27 mouse cellular contexts compared by ENCODE assay signal in the genomic region with DNA sequence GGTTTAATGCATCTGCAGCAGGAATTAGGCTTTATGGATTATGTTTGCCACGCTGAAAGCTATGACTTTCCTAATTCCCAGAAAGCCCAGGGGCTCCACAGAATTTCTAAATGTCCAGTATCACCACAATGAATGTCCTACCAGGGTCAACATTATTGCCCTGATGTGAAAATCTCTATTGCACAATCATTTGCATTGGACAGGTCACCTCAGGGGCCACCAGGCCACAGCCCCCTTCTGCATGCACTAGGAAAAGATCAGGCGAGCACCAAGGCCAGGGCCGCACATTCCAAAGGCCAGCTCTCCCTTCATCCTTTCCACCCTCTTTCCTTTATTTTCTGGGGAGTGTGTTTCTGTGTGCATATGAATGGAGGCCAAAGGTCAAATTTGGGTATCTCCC.
DNase-seq lines count a peak whose midpoint lies in the region; ATAC-seq and TF ChIP-seq lines count a peak whose summit lies in the region.
"Had no signal": no experiment of that assay in that cellular context is flagged by ENCODE, and none has a peak within 500 bp of the region (broad histone marks: within the 10 kb centered on the region; RNA-seq: fewer than 3 reads in every experiment).

No protein-coding gene starts in this region.

- no peak overlapping the region for H3K4me2 ChIP-seq in liver, embryonic 13.5 days
- H3K4me2 ChIP-seq in liver, embryonic 16.5 days (ENCODE audit: low read depth, low read length): no peak overlapping the region
- no peak overlapping the region for H3K4me2 ChIP-seq in heart, embryonic 12.5 days
- H3K4me2 ChIP-seq: forebrain, embryonic 13.5 days; heart, embryonic 13.5 days; hindbrain, embryonic 13.5 days had no signal

- no peaks in the 10 kb centered on the region for H3K27me3 ChIP-seq in liver, adult 2 months (ENCODE audit: control insufficient read depth, insufficient read depth, low read length)
- H3K27me3 ChIP-seq in liver, embryonic 13.5 days: no peaks in the 10 kb centered on the region
- no peaks in the 10 kb centered on the region for H3K27me3 ChIP-seq in liver, embryonic 16.5 days (ENCODE audit: control insufficient read depth, insufficient read depth, low read depth, low read length)
- no peaks in the 10 kb centered on the region for H3K27me3 ChIP-seq in heart, embryonic 12.5 days (replicated peaks)
- H3K27me3 ChIP-seq in heart, embryonic 10.5 days (ENCODE audit: insufficient read depth, poor library complexity, severe bottlenecking): no peaks in the 10 kb centered on the region
- H3K27me3 ChIP-seq in hindbrain, embryonic 10.5 days (ENCODE audit: insufficient read depth, poor library complexity, severe bottlenecking): no peaks in the 10 kb centered on the region
- no peaks in the 10 kb centered on the region for H3K27me3 ChIP-seq in embryonic facial prominence, embryonic 10.5 days (replicated peaks; ENCODE audit: low read depth, poor library complexity, severe bottlenecking)
- H3K27me3 ChIP-seq: forebrain, embryonic 13.5 days; heart, embryonic 13.5 days; hindbrain, embryonic 13.5 days had no signal

- ATAC-seq in liver, embryonic 13.5 days (ENCODE audit: low read depth): peak; percentile 75
- ATAC-seq in liver, embryonic 16.5 days (ENCODE audit: low read depth): peak; percentile 83
- no peak for ATAC-seq in heart, embryonic 12.5 days (ENCODE audit: insufficient number of reproducible peaks, low FRiP score)
- ATAC-seq: CD4-positive, CD25-positive, alpha-beta regulatory T cell, adult 4 months; forebrain, embryonic 13.5 days; forebrain, postnatal 0 days; hindbrain, embryonic 16.5 days had no signal

- peaks cover 5% of the 10 kb centered on the region; the same call in 1 of the 2 replicates for H3K79me2 ChIP-seq in liver, adult 2 months (ENCODE audit: control insufficient read depth, insufficient read depth, low read length)

- no peak for TF ChIP-seq CTCF in liver, adult 2 months (IDR thresholded peaks at IDR 0.05; ENCODE audit: low read depth, low read length)

- H3K9me3 ChIP-seq in liver, embryonic 13.5 days (replicated peaks): no peaks in the 10 kb centered on the region
- no peaks in the 10 kb centered on the region for H3K9me3 ChIP-seq in liver, embryonic 16.5 days (replicated peaks; ENCODE audit: control insufficient read depth, low read length)
- H3K9me3 ChIP-seq in heart, embryonic 12.5 days (replicated peaks): no peaks in the 10 kb centered on the region
- no peaks in the 10 kb centered on the region for H3K9me3 ChIP-seq in heart, embryonic 10.5 days
- no peaks in the 10 kb centered on the region for H3K9me3 ChIP-seq in hindbrain, embryonic 10.5 days
- no peaks in the 10 kb centered on the region for H3K9me3 ChIP-seq in embryonic facial prominence, embryonic 10.5 days
- H3K9me3 ChIP-seq: forebrain, embryonic 10.5 days; forebrain, embryonic 13.5 days; heart, embryonic 13.5 days; hindbrain, embryonic 13.5 days had no signal

- H3K4me1 ChIP-seq in liver, adult 2 months (ENCODE audit: control insufficient read depth, insufficient read depth, low read length): peaks cover 23% of the 10 kb centered on the region
- peaks cover 14% of the 10 kb centered on the region for H3K4me1 ChIP-seq in liver, embryonic 13.5 days (replicated peaks)
- peaks cover 3% of the 10 kb centered on the region; the same call in 1 of the 2 replicates for H3K4me1 ChIP-seq in liver, embryonic 16.5 days (ENCODE audit: control insufficient read depth, low read depth, low read length)
- no peaks in the 10 kb centered on the region for H3K4me1 ChIP-seq in heart, embryonic 12.5 days (replicated peaks)
- H3K4me1 ChIP-seq in heart, embryonic 10.5 days: 0 out of 2 replicates have a peak, but pooled peaks cover 3% of the 10 kb centered on the region
- H3K4me1 ChIP-seq in hindbrain, embryonic 10.5 days (replicated peaks): peaks cover 44% of the 10 kb centered on the region
- H3K4me1 ChIP-seq in embryonic facial prominence, embryonic 10.5 days: peaks cover 47% of the 10 kb centered on the region

- WGBS in liver, adult 2 months: 24% methylated on average over 3 of the region's 3 CpGs
- WGBS in liver, embryonic 13.5 days (ENCODE audit: insufficient replicate concordance): 56% methylated on average over 3 of the region's 3 CpGs
- WGBS in liver, embryonic 16.5 days (ENCODE audit: insufficient replicate concordance): 51% methylated on average over 3 of the region's 3 CpGs
- 80% methylated on average over 3 of the region's 3 CpGs for WGBS in heart, embryonic 12.5 days
- 84% methylated on average over 3 of the region's 3 CpGs for WGBS in heart, embryonic 10.5 days
- WGBS in hindbrain, embryonic 10.5 days: 76% methylated on average over 3 of the region's 3 CpGs
- WGBS in embryonic facial prominence, embryonic 10.5 days: 86% methylated on average over 3 of the region's 3 CpGs

- DNase-seq in liver: peak; percentile 32
- DNase-seq in liver, adult 2 months (ENCODE audit: extremely low read depth, low read depth, low spot score): peak; percentile 85
- DNase-seq in liver, embryonic 13.5 days: no peak
- no peak for DNase-seq in heart, embryonic 10.5 days (ENCODE audit: low spot score)
- no peak for DNase-seq in hindbrain, embryonic 10.5 days (ENCODE audit: low spot score)
- no peak for DNase-seq in embryonic facial prominence, embryonic 10.5 days (ENCODE audit: low spot score)
- DNase-seq: adrenal gland, adult 8-10 months; adrenal gland, postnatal 25 days; cerebellum, adult 11-12 months; cerebellum, adult 8-10 months; cerebellum, postnatal 10 days; cerebellum, postnatal 36 days; embryo, embryonic 11 days; forebrain, postnatal 0 days; gastrocnemius, adult 2 months; gastrocnemius, postnatal 14 days; heart, adult 11 months; heart, postnatal 14 days; heart, postnatal 4 days had no signal

- H3K36me3 ChIP-seq in liver, adult 2 months (ENCODE audit: control insufficient read depth, insufficient read depth, low read length): no peaks in the 10 kb centered on the region
- 0 out of 2 replicates have a peak, but pooled peaks cover 4% of the 10 kb centered on the region for H3K36me3 ChIP-seq in liver, embryonic 13.5 days
- H3K36me3 ChIP-seq in liver, embryonic 16.5 days (ENCODE audit: control insufficient read depth, insufficient read depth): no peaks in the 10 kb centered on the region
- peaks cover 9% of the 10 kb centered on the region; the same call in 1 of the 2 replicates for H3K36me3 ChIP-seq in heart, embryonic 12.5 days
- peaks cover 6% of the 10 kb centered on the region; the same call in 1 of the 2 replicates for H3K36me3 ChIP-seq in heart, embryonic 10.5 days
- peaks cover 39% of the 10 kb centered on the region for H3K36me3 ChIP-seq in hindbrain, embryonic 10.5 days
- H3K36me3 ChIP-seq in embryonic facial prominence, embryonic 10.5 days (replicated peaks): peaks cover 38% of the 10 kb centered on the region
- H3K36me3 ChIP-seq: hindbrain, embryonic 13.5 days had no signal

- H3K27ac ChIP-seq in liver, adult 2 months (replicated peaks; ENCODE audit: insufficient read depth, low read depth, low read length): peak overlapping the region; percentile 64
- H3K27ac ChIP-seq in liver, embryonic 13.5 days: peak overlapping the region; percentile 65
- peak overlapping the region; percentile 76 for H3K27ac ChIP-seq in liver, embryonic 16.5 days (ENCODE audit: low read length)
- no peak overlapping the region for H3K27ac ChIP-seq in heart, embryonic 12.5 days (ENCODE audit: poor library complexity, severe bottlenecking)
- H3K27ac ChIP-seq in heart, embryonic 10.5 days: no peak overlapping the region
- H3K27ac ChIP-seq in hindbrain, embryonic 10.5 days: no peak overlapping the region
- no peak overlapping the region for H3K27ac ChIP-seq in embryonic facial prominence, embryonic 10.5 days (replicated peaks)
- H3K27ac ChIP-seq: forebrain, embryonic 10.5 days; forebrain, embryonic 13.5 days; gastrocnemius, adult 2 months; heart, embryonic 13.5 days; hindbrain, embryonic 13.5 days had no signal

- no peak overlapping the region for H3K9ac ChIP-seq in liver, adult 2 months (ENCODE audit: low read depth, low read length)
- no peak overlapping the region for H3K9ac ChIP-seq in liver, embryonic 13.5 days
- no peak overlapping the region for H3K9ac ChIP-seq in liver, embryonic 16.5 days (ENCODE audit: low read depth, low read length)
- no peak overlapping the region for H3K9ac ChIP-seq in heart, embryonic 12.5 days
- H3K9ac ChIP-seq: forebrain, embryonic 13.5 days; forebrain, postnatal 0 days; heart, embryonic 13.5 days; hindbrain, embryonic 13.5 days had no signal

- H3K4me3 ChIP-seq in liver, adult 2 months (ENCODE audit: insufficient read depth, low read depth, low read length): no peak overlapping the region
- H3K4me3 ChIP-seq in liver, embryonic 13.5 days (replicated peaks): no peak overlapping the region
- H3K4me3 ChIP-seq in liver, embryonic 16.5 days (ENCODE audit: low read depth, low read length): no peak overlapping the region
- no peak overlapping the region for H3K4me3 ChIP-seq in heart, embryonic 12.5 days
- H3K4me3 ChIP-seq in heart, embryonic 10.5 days: no peak overlapping the region
- H3K4me3 ChIP-seq in hindbrain, embryonic 10.5 days: no peak overlapping the region
- no peak overlapping the region for H3K4me3 ChIP-seq in embryonic facial prominence, embryonic 10.5 days
- H3K4me3 ChIP-seq: forebrain, embryonic 10.5 days; forebrain, embryonic 13.5 days; gastrocnemius, adult 2 months; heart, embryonic 13.5 days; hindbrain, embryonic 13.5 days had no signal

- TF ChIP-seq POLR2A in liver, adult 2 months (IDR thresholded peaks at IDR 0.05; ENCODE audit: extremely low read depth, insufficient read depth, low read length): no peak

Comparison
In these comparisons a context has a peak if more than half of its experiments do, and no peak if none do; other contexts are left out.
1. DNase-seq: peak in liver (single experiment) and liver, adult 2 months (single experiment); none in liver, embryonic 13.5 days (single experiment), heart, embryonic 10.5 days (single experiment), hindbrain, embryonic 10.5 days (single experiment) and embryonic facial prominence, embryonic 10.5 days (single experiment).
2. H3K27ac ChIP-seq: peak in liver, adult 2 months (single experiment), liver, embryonic 13.5 days (single experiment) and liver, embryonic 16.5 days (single experiment); none in heart, embryonic 12.5 days (single experiment), heart, embryonic 10.5 days (single experiment), hindbrain, embryonic 10.5 days (single experiment) and embryonic facial prominence, embryonic 10.5 days (single experiment).